Mouse (Mus musculus) neutrophil, adult 5-6 weeks (primary cell): Measurements from ENCODE around the gene Dpf2. TPM values are rescaled to one million over a fixed set of nuclear protein-coding genes. Genes with fewer than 3 reads are reported as not detected.

Experiments used
- ATAC-seq: fragments of 151-379, 151-347 bp; 2 replicates; pipeline ENCODE4 v1.8.0; 2017; ENCODE audit warnings: mild to moderate bottlenecking, moderate TSS enrichment; ENCODE audit not compliant: insufficient number of reproducible peaks, poor library complexity, low FRiP score, severe bottlenecking; ENCODE audit errors: extremely low read depth
- total RNA-seq: library from RNA; stranded (forward); fragments of 200-1000 nt; gene quantifications from 2 replicates; pipeline ENCODE4 v1.2.3, GENCODE M21; 2017

Gene Dpf2
- total RNA-seq, 1 experiment from 2014 or later, result 80.0 TPM

GRCm38 (mm10) chr19:5874391-5874968, 38.3 kb downstream of the Dpf2 start:
- ATAC-seq, result no peak

- ATAC-seq, result no peak
Observed at GRCm38 (mm10) chr19:5872931-5873556, 39.8 kb downstream of the Dpf2 start.

GRCm38 (mm10) chr19:5872528-5872927, 40.3 kb downstream of the Dpf2 start:
- no peak for ATAC-seq

- no peak for ATAC-seq
Observed at GRCm38 (mm10) chr19:5871683-5872082, 41.1 kb downstream of the Dpf2 start.

- ATAC-seq, result no peak
Observed at GRCm38 (mm10) chr19:5871273-5871672, 41.5 kb downstream of the Dpf2 start.

GRCm38 (mm10) chr19:5868096-5868495, 44.7 kb downstream of the Dpf2 start:
- no peak for ATAC-seq

- no peak for ATAC-seq
Observed at GRCm38 (mm10) chr19:5864710-5865398, 48.0 kb downstream of the Dpf2 start.

- no peak for ATAC-seq
Observed at GRCm38 (mm10) chr19:5863776-5864175, 49.0 kb downstream of the Dpf2 start.

- no peak for ATAC-seq
Observed at GRCm38 (mm10) chr19:5862335-5863085, 50.3 kb downstream of the Dpf2 start.

GRCm38 (mm10) chr19:5856604-5857003, 56.2 kb downstream of the Dpf2 start:
- no peak for ATAC-seq

GRCm38 (mm10) chr19:5852035-5852722, 60.6 kb downstream of the Dpf2 start:
- no peak for ATAC-seq

GRCm38 (mm10) chr19:5851481-5851971, 61.3 kb downstream of the Dpf2 start:
- no peak for ATAC-seq

GRCm38 (mm10) chr19:5850860-5851259, 62.0 kb downstream of the Dpf2 start:
- no peak for ATAC-seq

- ATAC-seq, result peak; percentile 31
Observed at GRCm38 (mm10) chr19:5849843-5850527, 62.8 kb downstream of the Dpf2 start.

GRCm38 (mm10) chr19:5848826-5849672, 63.8 kb downstream of the Dpf2 start:
- ATAC-seq, result peak; percentile 2; the same call in 1 of the 2 replicates

- no peak for ATAC-seq
Observed at GRCm38 (mm10) chr19:5848032-5848825, 64.6 kb downstream of the Dpf2 start.

GRCm38 (mm10) chr19:5847306-5847796, 65.5 kb downstream of the Dpf2 start:
- ATAC-seq, result no peak
